Mouse (Mus musculus) kidney, adult 2 months (tissue): ENCODE measurements at regions not wholly inside any gene's neighbourhood (a gene's known extent, or its start where the extent isn't known, plus 50 kb on each side); places are given as distances from the start of the nearest gene placed in this dataset.

Source experiments
- CTCF ChIP-seq: fragments of 200-500 bp; conservative IDR thresholded peaks from 2 replicates; pipeline ENCODE4 v1.5.1; 2011; ENCODE audit warnings: low read depth, mild to moderate bottlenecking, control low read depth, low read length, moderate library complexity, mixed read lengths; ENCODE audit not compliant: insufficient read depth, insufficient read length
- POLR2A ChIP-seq: fragments of 200-500 bp; IDR thresholded peaks from one replicate; pipeline ENCODE4 v1.6.1; 2011; ENCODE audit warnings: low read depth, low read length, control low read depth

DNA sequence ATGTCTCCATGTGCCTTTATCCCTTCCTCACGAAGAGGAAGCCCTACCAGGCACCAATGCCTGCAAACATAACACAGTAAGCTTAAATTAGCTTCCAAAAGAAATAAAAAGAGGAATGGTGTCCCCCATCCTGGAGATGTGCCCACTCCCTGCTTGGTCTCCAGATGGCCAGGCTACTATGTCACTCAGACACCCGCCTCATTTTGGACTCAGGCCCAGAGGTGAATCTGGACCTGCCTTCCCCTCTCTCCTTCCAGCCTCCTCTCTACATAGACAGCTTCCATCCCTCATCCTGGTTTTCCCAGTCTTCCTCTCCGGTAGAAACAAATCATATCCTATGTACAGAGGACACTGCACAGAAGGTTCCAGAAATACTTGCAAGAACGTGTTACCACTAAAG, 237.8 kb upstream of the Mocs1 start:
- no peak for TF ChIP-seq CTCF
- no peak for TF ChIP-seq POLR2A
